Mouse (Mus musculus) heart, postnatal 0 days (tissue): ENCODE data around the gene Setd3.

Source experiments
- CTCF ChIP-seq: IDR thresholded peaks from 2 replicates; pipeline ENCODE4 v1.5.1; 2016; ENCODE audit warnings: antibody characterized with exemption, control low read depth, low read depth
- EP300 ChIP-seq: IDR thresholded peaks from 2 replicates; pipeline ENCODE4 v1.6.1; 2016; ENCODE audit warnings: antibody characterized with exemption, low read depth

- TF ChIP-seq CTCF (no peak), EP300 (no peak)
Measured at GRCm38 (mm10) chr12:108088253-108088652, 90.9 kb downstream of the Setd3 start.
